Comparison of ENCODE assay signal across 8 mouse cellular contexts in the genomic region with DNA sequence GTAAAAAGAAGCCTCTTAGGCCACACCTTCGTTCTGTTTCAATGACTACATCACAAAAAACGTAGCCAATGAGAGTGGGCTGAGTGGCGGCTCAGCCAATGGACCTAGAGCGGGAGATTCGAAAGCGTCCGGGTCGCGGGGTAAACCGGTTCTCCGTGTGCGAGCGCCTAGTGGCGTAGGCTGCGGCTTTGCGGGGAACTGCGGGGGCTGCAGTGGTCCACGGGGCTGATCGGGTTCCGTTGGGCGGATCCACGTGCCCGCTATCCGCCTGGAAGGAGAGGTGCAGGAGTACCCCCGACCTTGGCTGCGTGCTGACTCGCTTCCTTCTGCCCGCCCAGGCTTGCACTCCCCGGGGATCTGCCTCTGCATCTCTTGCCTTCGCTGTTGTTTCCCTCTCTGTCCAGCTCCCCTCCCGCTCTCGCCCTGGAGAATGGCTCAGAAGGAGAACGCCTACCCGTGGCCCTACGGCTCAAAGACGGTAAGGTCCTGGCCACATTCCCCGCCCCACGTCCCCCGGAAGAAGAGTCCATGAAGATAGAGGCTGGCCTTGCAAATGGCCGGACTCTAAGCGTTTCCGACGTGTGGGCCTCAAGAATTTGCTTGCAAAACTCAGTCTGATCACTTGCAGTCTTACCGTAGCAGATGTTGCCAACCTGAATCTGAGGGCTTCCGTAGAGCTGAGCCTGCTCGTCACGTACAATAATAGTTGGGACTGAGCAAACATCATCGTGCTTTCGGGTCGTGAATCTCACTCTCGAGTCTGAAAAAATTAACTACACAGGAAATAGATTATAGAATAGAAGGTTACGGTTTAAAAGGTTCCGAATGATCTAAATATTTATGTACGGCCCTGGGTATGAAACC. TPM values are rescaled to one million over a fixed set of nuclear protein-coding genes. Genes with fewer than 3 reads are reported as not detected.
DNase-seq lines count a peak whose midpoint lies in the region; ATAC-seq and TF ChIP-seq lines count a peak whose summit lies in the region.

A gene (plus strand): TSS at position 117 of the 864 bp plus-strand sequence.

- ATAC-seq in heart, embryonic 14.5 days (ENCODE audit: insufficient number of reproducible peaks, insufficient read depth, low FRiP score, low read depth) = peak; percentile 69
- peak; percentile 19; the same call in 1 of the 2 replicates for ATAC-seq in neural tube, embryonic 15.5 days (ENCODE audit: low FRiP score)

- H3K9ac ChIP-seq in ES-Bruce4 (ENCODE audit: low read depth, poor library complexity, severe bottlenecking) = peak within 1 kb of the TSS; percentile 88
- peak within 1 kb of the TSS; percentile 75 for H3K9ac ChIP-seq in heart, embryonic 14.5 days (ENCODE audit: low read length)
- peak within 1 kb of the TSS; percentile 45 for H3K9ac ChIP-seq in neural tube, embryonic 15.5 days (replicated peaks)

- no peaks in the 10 kb centered on the region for H3K27me3 ChIP-seq in ES-Bruce4 (ENCODE audit: control insufficient read depth, insufficient read depth, low read length, poor library complexity, severe bottlenecking)
- no peaks in the 10 kb centered on the region for H3K27me3 ChIP-seq in erythroblast, embryonic 14.5 days (ENCODE audit: control insufficient read depth)
- no peaks in the 10 kb centered on the region for H3K27me3 ChIP-seq in heart, embryonic 14.5 days (ENCODE audit: control insufficient read depth, insufficient read depth, low read length)
- H3K27me3 ChIP-seq in neural tube, embryonic 15.5 days (replicated peaks) = no peaks in the 10 kb centered on the region

- TF ChIP-seq EP300 in ES-Bruce4 (IDR thresholded peaks at IDR 0.05; ENCODE audit: insufficient read depth, low read depth, low read length) = no peak

- H3K4me2 ChIP-seq in heart, embryonic 14.5 days (ENCODE audit: low read length) = peak within 1 kb of the TSS; percentile 78
- peak within 1 kb of the TSS; percentile 100 for H3K4me2 ChIP-seq in neural tube, embryonic 15.5 days

- H3K4me1 ChIP-seq in ES-Bruce4 (ENCODE audit: control insufficient read depth, insufficient read depth, low read length) = no peaks in the 10 kb centered on the region
- no peaks in the 10 kb centered on the region; the same call in 1 of the 2 replicates for H3K4me1 ChIP-seq in brown adipose tissue, adult 24 weeks (ENCODE audit: control insufficient read depth, insufficient read depth, insufficient read length, low read length)
- peaks cover 64% of the 10 kb centered on the region for H3K4me1 ChIP-seq in erythroblast, embryonic 14.5 days (ENCODE audit: control insufficient read depth)
- H3K4me1 ChIP-seq in heart, embryonic 14.5 days (ENCODE audit: control insufficient read depth in 2 of 2, insufficient read depth in 2 of 2, low read length in 2 of 2) = peaks cover 5 to 11% of the 10 kb centered on the region in 2 experiments; a peak in 3 of 4 replicates
- peaks cover 3% of the 10 kb centered on the region; the same call in 1 of the 2 replicates for H3K4me1 ChIP-seq in lung, adult 2 months (ENCODE audit: control insufficient read depth, insufficient read depth, low read length)
- peaks cover 12% of the 10 kb centered on the region for H3K4me1 ChIP-seq in neural tube, embryonic 15.5 days

- under 1% methylated on average over 54 of the region's 54 CpGs for WGBS in heart, embryonic 14.5 days
- WGBS in lung, adult 2 months = 1% methylated on average over 54 of the region's 54 CpGs
- WGBS in neural tube, embryonic 15.5 days = under 1% methylated on average over 53 of the region's 54 CpGs

- H3K27ac ChIP-seq in ES-Bruce4 (ENCODE audit: insufficient read depth, low read length) = peak within 1 kb of the TSS; percentile 84
- no peak within 1 kb of the TSS for H3K27ac ChIP-seq in brown adipose tissue, adult 24 weeks (replicated peaks; ENCODE audit: low read depth, low read length)
- H3K27ac ChIP-seq in heart, embryonic 14.5 days (replicated peaks in 1 of 2; ENCODE audit: control insufficient read depth in 1 of 2, insufficient read depth in 1 of 2, low read depth in 2 of 2, low read length in 2 of 2) = peak within 1 kb of the TSS; percentile 78
- H3K27ac ChIP-seq in neural tube, embryonic 15.5 days (replicated peaks) = no peak within 1 kb of the TSS; the same call in 1 of the 2 replicates

- H3K9me3 ChIP-seq in ES-Bruce4 (replicated peaks; ENCODE audit: control insufficient read depth, insufficient read depth, low read length, poor library complexity, severe bottlenecking) = no peaks in the 10 kb centered on the region
- H3K9me3 ChIP-seq in erythroblast, embryonic 14.5 days (ENCODE audit: control insufficient read depth, low read length) = no peaks in the 10 kb centered on the region
- no peaks in the 10 kb centered on the region for H3K9me3 ChIP-seq in heart, embryonic 14.5 days (ENCODE audit: control insufficient read depth, low read length)
- H3K9me3 ChIP-seq in neural tube, embryonic 15.5 days (replicated peaks) = no peaks in the 10 kb centered on the region

- DNase-seq in kidney, postnatal 10 days = peak; percentile 93
- peak; percentile 67 for DNase-seq in lung, adult 2 months
- DNase-seq in thymus, adult 18-20 months = peak; percentile 64 to 76

- TF ChIP-seq CTCF in ES-Bruce4 (IDR thresholded peaks at IDR 0.05; ENCODE audit: low read depth, low read length) = no peak
- no peak for TF ChIP-seq CTCF in lung, adult 2 months (IDR thresholded peaks at IDR 0.05; ENCODE audit: insufficient read depth, low read length)

- TF ChIP-seq POLR2A in ES-Bruce4 (IDR thresholded peaks at IDR 0.05; ENCODE audit: insufficient read depth, low read length) = peak; percentile 64
- no peak for TF ChIP-seq POLR2A in lung, adult 2 months (IDR thresholded peaks at IDR 0.05; ENCODE audit: borderline replicate concordance, extremely low read depth, low read depth, low read length)

- peak within 1 kb of the TSS; percentile 99 for H3K4me3 ChIP-seq in ES-Bruce4 (ENCODE audit: low read depth, low read length)
- H3K4me3 ChIP-seq in brown adipose tissue, adult 24 weeks (ENCODE audit: insufficient read depth, low read depth, low read length) = peak within 1 kb of the TSS; percentile 61
- peak within 1 kb of the TSS; percentile 74 for H3K4me3 ChIP-seq in erythroblast, embryonic 14.5 days (replicated peaks)
- H3K4me3 ChIP-seq in heart, embryonic 14.5 days (ENCODE audit: control insufficient read depth in 1 of 2, insufficient read depth in 1 of 2, low read depth in 1 of 2, low read length in 2 of 2) = peak within 1 kb of the TSS; percentile 60 to 78
- peak within 1 kb of the TSS; percentile 60 for H3K4me3 ChIP-seq in lung, adult 2 months (replicated peaks; ENCODE audit: extremely low read depth, low read depth, low read length)
- H3K4me3 ChIP-seq in neural tube, embryonic 15.5 days (replicated peaks) = peak within 1 kb of the TSS; percentile 63

- H3K36me3 ChIP-seq in ES-Bruce4 (ENCODE audit: control insufficient read depth, insufficient read depth, low read length, poor library complexity, severe bottlenecking) = peaks cover 31% of the 10 kb centered on the region
- H3K36me3 ChIP-seq in erythroblast, embryonic 14.5 days (ENCODE audit: control insufficient read depth) = peaks cover 45% of the 10 kb centered on the region
- peaks cover 33% of the 10 kb centered on the region for H3K36me3 ChIP-seq in heart, embryonic 14.5 days (ENCODE audit: control insufficient read depth, insufficient read depth, low read length)
- H3K36me3 ChIP-seq in neural tube, embryonic 15.5 days = no peaks in the 10 kb centered on the region

RNA-seq across cellular contexts. Expression of the gene that starts here (rescaled TPM):
- 108 and 121 TPM in 2 replicates for polyA plus RNA-seq in ES-Bruce4 (2011; ENCODE audit: insufficient read depth, insufficient read length, low read depth, missing spikeins)
- 0.79 TPM in 1 of 2 replicates, not detected in the other for polyA plus RNA-seq in brown adipose tissue, adult 24 weeks (2012; ENCODE audit: insufficient read depth, insufficient read length, missing spikeins)
- 20.3 and 26.6 TPM in 2 replicates for polyA plus RNA-seq in erythroblast, embryonic 14.5 days (2012)
- 61.7 and 64.8 TPM in 2 replicates for polyA plus RNA-seq in heart, embryonic 14.5 days (2014; fragmentation: Nextera tagmentation; extraction: Ambion mirVana)
- 3.2 and 6.8 TPM in 2 replicates for polyA plus RNA-seq in lung, adult 2 months (2012; rRNA removed)
- polyA plus RNA-seq in neural tube, embryonic 15.5 days (2015; fragmentation: Nextera tagmentation; extraction: Ambion mirVana) = 15.6 and 47.4 TPM in 2 replicates

Comparison
In these comparisons a context has a peak if more than half of its experiments do, and no peak if none do; other contexts are left out.
1. H3K27ac ChIP-seq: peak in ES-Bruce4 (single experiment) and heart, embryonic 14.5 days (2 of 2); none in brown adipose tissue, adult 24 weeks (single experiment) and neural tube, embryonic 15.5 days (single experiment).
2. Peak in every context shown above with its lines, with median percentiles within 50 percentile points of each other: H3K4me3 ChIP-seq, H3K9ac ChIP-seq and DNase-seq.